Mouse (Mus musculus): ENCODE measurements around the gene Fam114a1. TPM values are rescaled to one million over a fixed set of nuclear protein-coding genes. Genes with fewer than 3 reads are reported as not detected.

Fam114a1 gene
- polyA plus RNA-seq, 1 experiment from 2014 or later, result 64.8 TPM

GRCm38 (mm10) chr5:65022006-65022405 lies 52.1 kb downstream of the Fam114a1 start:
- no peak overlapping the region for H3K27ac ChIP-seq (ENCODE audit: low read length)
- ATAC-seq (ENCODE audit: insufficient read depth, low FRiP score), result no peak
- peaks cover 13% of the 10 kb centered on the region for H3K36me3 ChIP-seq (ENCODE audit: control insufficient read depth, insufficient read depth, low read length)
- no peaks in the 10 kb centered on the region for H3K27me3 ChIP-seq (ENCODE audit: control insufficient read depth, insufficient read depth, low read length)
- H3K4me2 ChIP-seq (ENCODE audit: low read depth, low read length), result no peak overlapping the region
- H3K9ac ChIP-seq (ENCODE audit: low read length), result no peak overlapping the region
- H3K9me3 ChIP-seq (replicated peaks; ENCODE audit: control insufficient read depth, low read length), result no peaks in the 10 kb centered on the region
- no peak overlapping the region for H3K4me3 ChIP-seq (replicated peaks; ENCODE audit: low read length)
- H3K4me1 ChIP-seq (ENCODE audit: control insufficient read depth, insufficient read depth, low read length), result no peaks in the 10 kb centered on the region
- 97% methylated on average over 4 of the region's 4 CpGs for WGBS

- no peak overlapping the region for H3K4me2 ChIP-seq (ENCODE audit: low read depth, low read length)
- peaks cover 13% of the 10 kb centered on the region for H3K36me3 ChIP-seq (ENCODE audit: control insufficient read depth, insufficient read depth, low read length)
- H3K4me3 ChIP-seq (replicated peaks; ENCODE audit: low read length), result no peak overlapping the region
- H3K27me3 ChIP-seq (ENCODE audit: control insufficient read depth, insufficient read depth, low read length), result no peaks in the 10 kb centered on the region
- no peak overlapping the region for H3K9ac ChIP-seq (ENCODE audit: low read length)
- no peaks in the 10 kb centered on the region for H3K4me1 ChIP-seq (ENCODE audit: control insufficient read depth, insufficient read depth, low read length)
- no peak for ATAC-seq (ENCODE audit: insufficient read depth, low FRiP score)
- no peak overlapping the region for H3K27ac ChIP-seq (ENCODE audit: low read length)
- WGBS, result 79% methylated on average over 2 of the region's 2 CpGs
- H3K9me3 ChIP-seq (replicated peaks; ENCODE audit: control insufficient read depth, low read length), result no peaks in the 10 kb centered on the region
Observed at GRCm38 (mm10) chr5:65024641-65025040, 54.8 kb downstream of the Fam114a1 start.

GRCm38 (mm10) chr5:65025916-65026315 lies 56.0 kb downstream of the Fam114a1 start:
- ATAC-seq (ENCODE audit: insufficient read depth, low FRiP score), result no peak
- H3K4me1 ChIP-seq (ENCODE audit: control insufficient read depth, insufficient read depth, low read length), result no peaks in the 10 kb centered on the region
- H3K9me3 ChIP-seq (replicated peaks; ENCODE audit: control insufficient read depth, low read length), result no peaks in the 10 kb centered on the region
- H3K36me3 ChIP-seq (ENCODE audit: control insufficient read depth, insufficient read depth, low read length), result peaks cover 17% of the 10 kb centered on the region
- no peak overlapping the region for H3K4me2 ChIP-seq (ENCODE audit: low read depth, low read length)
- WGBS, result 43% methylated on average over 6 of the region's 6 CpGs
- H3K4me3 ChIP-seq (replicated peaks; ENCODE audit: low read length), result no peak overlapping the region
- no peak overlapping the region for H3K9ac ChIP-seq (ENCODE audit: low read length)
- H3K27me3 ChIP-seq (ENCODE audit: control insufficient read depth, insufficient read depth, low read length), result no peaks in the 10 kb centered on the region
- H3K27ac ChIP-seq (ENCODE audit: low read length), result no peak overlapping the region

GRCm38 (mm10) chr5:65026776-65027175 lies 56.9 kb downstream of the Fam114a1 start:
- no peaks in the 10 kb centered on the region for H3K27me3 ChIP-seq (ENCODE audit: control insufficient read depth, insufficient read depth, low read length)
- no peaks in the 10 kb centered on the region for H3K9me3 ChIP-seq (replicated peaks; ENCODE audit: control insufficient read depth, low read length)
- H3K36me3 ChIP-seq (ENCODE audit: control insufficient read depth, insufficient read depth, low read length), result peaks cover 16% of the 10 kb centered on the region
- no peaks in the 10 kb centered on the region for H3K4me1 ChIP-seq (ENCODE audit: control insufficient read depth, insufficient read depth, low read length)
- no peak overlapping the region for H3K27ac ChIP-seq (ENCODE audit: low read length)
- no peak overlapping the region for H3K9ac ChIP-seq (ENCODE audit: low read length)
- 77% methylated on average over 9 of the region's 9 CpGs for WGBS
- ATAC-seq (ENCODE audit: insufficient read depth, low FRiP score), result no peak
- no peak overlapping the region for H3K4me3 ChIP-seq (replicated peaks; ENCODE audit: low read length)
- no peak overlapping the region for H3K4me2 ChIP-seq (ENCODE audit: low read depth, low read length)

- Histone ChIP-seq H3K27ac (ENCODE audit: low read length) (no peak overlapping the region), H3K36me3 (ENCODE audit: control insufficient read depth, insufficient read depth, low read length) (peaks cover 7% of the 10 kb centered on the region; the same call in 1 of the 2 replicates), H3K4me2 (ENCODE audit: low read depth, low read length) (no peak overlapping the region), H3K9ac (ENCODE audit: low read length) (no peak overlapping the region), H3K27me3 (ENCODE audit: control insufficient read depth, insufficient read depth, low read length) (no peaks in the 10 kb centered on the region), H3K9me3 (replicated peaks; ENCODE audit: control insufficient read depth, low read length) (no peaks in the 10 kb centered on the region), H3K4me3 (replicated peaks; ENCODE audit: low read length) (no peak overlapping the region), H3K4me1 (ENCODE audit: control insufficient read depth, insufficient read depth, low read length) (no peaks in the 10 kb centered on the region)
- ATAC-seq (ENCODE audit: insufficient read depth, low FRiP score), result no peak
- WGBS, result 40% methylated on average over 9 of the region's 9 CpGs
Observed at GRCm38 (mm10) chr5:65028019-65028418, 58.1 kb downstream of the Fam114a1 start.

GRCm38 (mm10) chr5:65036597-65036996 lies 66.7 kb downstream of the Fam114a1 start:
- Histone ChIP-seq H3K27ac (ENCODE audit: low read length) (no peak overlapping the region), H3K27me3 (ENCODE audit: control insufficient read depth, insufficient read depth, low read length) (no peaks in the 10 kb centered on the region), H3K9ac (ENCODE audit: low read length) (no peak overlapping the region), H3K9me3 (replicated peaks; ENCODE audit: control insufficient read depth, low read length) (no peaks in the 10 kb centered on the region), H3K4me2 (ENCODE audit: low read depth, low read length) (no peak overlapping the region), H3K4me3 (replicated peaks; ENCODE audit: low read length) (no peak overlapping the region), H3K4me1 (ENCODE audit: control insufficient read depth, insufficient read depth, low read length) (peaks cover 4% of the 10 kb centered on the region), H3K36me3 (ENCODE audit: control insufficient read depth, insufficient read depth, low read length) (0 out of 2 replicates have a peak, but pooled peaks cover 11% of the 10 kb centered on the region)
- 74% methylated on average over 13 of the region's 13 CpGs for WGBS
- ATAC-seq (ENCODE audit: insufficient read depth, low FRiP score), result no peak

DNA sequence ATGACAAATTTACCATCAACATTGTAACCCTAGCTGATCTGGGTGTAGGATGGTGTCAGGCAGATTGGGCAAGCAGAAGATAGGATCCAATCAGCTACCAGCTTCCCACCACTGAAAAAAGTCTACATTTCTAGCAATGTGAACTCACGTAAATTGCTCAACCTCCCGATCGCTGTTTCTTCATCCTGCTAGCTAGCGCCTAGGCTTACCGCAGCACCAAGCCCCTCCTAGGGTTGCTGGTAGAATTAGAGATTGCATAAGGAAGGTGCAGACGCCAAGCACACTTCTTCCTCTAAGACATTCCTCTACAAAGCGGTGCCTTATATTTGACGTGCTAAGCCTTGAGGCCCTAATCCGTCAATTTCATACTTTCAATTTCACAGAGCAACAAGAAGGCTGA lies 68.4 kb downstream of the Fam114a1 start:
- no peak for ATAC-seq (ENCODE audit: insufficient read depth, low FRiP score)
- 64% methylated on average over 9 of the region's 9 CpGs for WGBS

GRCm38 (mm10) chr5:65038811-65039571 lies 69.1 kb downstream of the Fam114a1 start:
- no peak overlapping the region for H3K9ac ChIP-seq (ENCODE audit: low read length)
- no peaks in the 10 kb centered on the region for H3K27me3 ChIP-seq (ENCODE audit: control insufficient read depth, insufficient read depth, low read length)
- H3K36me3 ChIP-seq (ENCODE audit: control insufficient read depth, insufficient read depth, low read length), result 0 out of 2 replicates have a peak, but pooled peaks cover 10% of the 10 kb centered on the region
- no peak overlapping the region for H3K4me3 ChIP-seq (replicated peaks; ENCODE audit: low read length)
- H3K4me1 ChIP-seq (ENCODE audit: control insufficient read depth, insufficient read depth, low read length), result peaks cover 4% of the 10 kb centered on the region
- H3K27ac ChIP-seq (ENCODE audit: low read length), result peak overlapping the region; percentile 29
- 0 out of 2 replicates have a peak overlapping the region, but pooled peaks have one; percentile 2 for H3K4me2 ChIP-seq (ENCODE audit: low read depth, low read length)
- H3K9me3 ChIP-seq (replicated peaks; ENCODE audit: control insufficient read depth, low read length), result no peaks in the 10 kb centered on the region
- 62% methylated on average over 11 of the region's 11 CpGs for WGBS
- ATAC-seq (ENCODE audit: insufficient read depth, low FRiP score), result no peak

More for the DNA sequence above, 68.4 kb downstream of the Fam114a1 start:
- Histone ChIP-seq H3K27me3 (ENCODE audit: control insufficient read depth, insufficient read depth, low read length) (no peaks in the 10 kb centered on the region), H3K4me3 (replicated peaks; ENCODE audit: low read length) (no peak overlapping the region), H3K9ac (ENCODE audit: low read length) (no peak overlapping the region), H3K4me2 (ENCODE audit: low read depth, low read length) (no peak overlapping the region), H3K36me3 (ENCODE audit: control insufficient read depth, insufficient read depth, low read length) (0 out of 2 replicates have a peak, but pooled peaks cover 11% of the 10 kb centered on the region), H3K27ac (ENCODE audit: low read length) (no peak overlapping the region; the same call in 1 of the 2 replicates), H3K9me3 (replicated peaks; ENCODE audit: control insufficient read depth, low read length) (no peaks in the 10 kb centered on the region), H3K4me1 (ENCODE audit: control insufficient read depth, insufficient read depth, low read length) (peaks cover 4% of the 10 kb centered on the region)

DNA sequence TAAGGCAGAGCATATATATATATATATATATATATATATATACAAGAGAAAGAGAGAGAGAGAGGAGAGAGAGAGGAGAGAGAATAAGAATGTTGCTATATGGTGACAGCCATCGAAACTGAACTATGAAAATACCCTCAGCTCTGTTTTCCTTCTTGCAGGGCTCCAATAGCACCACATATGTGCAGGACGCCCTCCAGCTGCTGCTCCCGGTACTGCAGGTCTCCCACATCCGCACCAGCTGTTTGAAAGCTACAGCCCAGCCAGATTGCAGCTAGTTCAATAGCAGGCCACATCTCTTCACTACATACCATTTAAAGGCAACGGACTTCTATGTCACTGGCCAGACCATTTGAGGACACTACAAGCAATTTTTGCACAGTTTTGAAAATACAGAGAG lies 70.6 kb downstream of the Fam114a1 start:
- no peaks in the 10 kb centered on the region for H3K27me3 ChIP-seq (ENCODE audit: control insufficient read depth, insufficient read depth, low read length)
- 61% methylated on average over 5 of the region's 5 CpGs for WGBS

More for the DNA sequence above, 70.6 kb downstream of the Fam114a1 start:
- no peak for ATAC-seq (ENCODE audit: insufficient read depth, low FRiP score)
- Histone ChIP-seq H3K4me3 (replicated peaks; ENCODE audit: low read length) (no peak overlapping the region), H3K9ac (ENCODE audit: low read length) (no peak overlapping the region), H3K27ac (ENCODE audit: low read length) (no peak overlapping the region), H3K9me3 (replicated peaks; ENCODE audit: control insufficient read depth, low read length) (no peaks in the 10 kb centered on the region), H3K4me1 (ENCODE audit: control insufficient read depth, insufficient read depth, low read length) (peaks cover 4% of the 10 kb centered on the region), H3K36me3 (ENCODE audit: control insufficient read depth, insufficient read depth, low read length) (0 out of 2 replicates have a peak, but pooled peaks cover 4% of the 10 kb centered on the region), H3K4me2 (ENCODE audit: low read depth, low read length) (no peak overlapping the region)
